Mouse (Mus musculus): ENCODE data around the gene Cldn3. TPM values are rescaled to one million over a fixed set of nuclear protein-coding genes. Genes with fewer than 3 reads are reported as not detected.

Cldn3 gene
- polyA plus RNA-seq, 1 experiment from 2014 or later: 16.2 TPM

GRCm38 (mm10) chr5:134986298-134987268 lies 569 bp downstream of the Cldn3 start:
- Histone ChIP-seq H3K9me3 (ENCODE audit: control insufficient read depth, low read length) (no peaks in the 10 kb centered on the region), H3K9ac (ENCODE audit: low read length) (peak overlapping the region; percentile 35; the same call in 1 of the 2 replicates), H3K4me2 (replicated peaks; ENCODE audit: low read depth) (peak overlapping the region; percentile 49), H3K27me3 (ENCODE audit: control insufficient read depth, insufficient read depth, low read length) (peaks cover 21% of the 10 kb centered on the region), H3K36me3 (ENCODE audit: control insufficient read depth, insufficient read depth, low read length) (no peaks in the 10 kb centered on the region), H3K4me3 (ENCODE audit: low read depth, low read length) (peak overlapping the region; percentile 28), H3K27ac (replicated peaks) (0 out of 2 replicates have a peak overlapping the region, but pooled peaks have one; percentile 24), H3K4me1 (replicated peaks; ENCODE audit: control insufficient read depth, insufficient read depth) (no peaks in the 10 kb centered on the region)
- 3% methylated on average over 79 of the region's 79 CpGs for WGBS
- DNase-seq (ENCODE audit: low spot score) (no peak), ATAC-seq (ENCODE audit: low FRiP score, low TSS enrichment) (peak; percentile 9; the same call in 1 of the 2 replicates)
- TF ChIP-seq EP300 (optimal IDR thresholded peaks at IDR 0.05) (no peak), CTCF (IDR thresholded peaks at IDR 0.05; ENCODE audit: low read depth) (peak; percentile 33; the same call in 1 of the 2 replicates)

GRCm38 (mm10) chr5:134989166-134989565 lies 3.2 kb downstream of the Cldn3 start:
- no peak for DNase-seq (ENCODE audit: low spot score)
- TF ChIP-seq EP300 (optimal IDR thresholded peaks at IDR 0.05): no peak
- TF ChIP-seq CTCF (IDR thresholded peaks at IDR 0.05; ENCODE audit: low read depth): no peak
- no peak overlapping the region for H3K4me2 ChIP-seq (replicated peaks; ENCODE audit: low read depth)
- H3K27ac ChIP-seq (replicated peaks): no peak overlapping the region
- no peaks in the 10 kb centered on the region for H3K4me1 ChIP-seq (replicated peaks; ENCODE audit: control insufficient read depth, insufficient read depth)
- no peaks in the 10 kb centered on the region for H3K9me3 ChIP-seq (ENCODE audit: control insufficient read depth, low read length)
- H3K9ac ChIP-seq (ENCODE audit: low read length): no peak overlapping the region
- no peak overlapping the region for H3K4me3 ChIP-seq (ENCODE audit: low read depth, low read length)
- 58% methylated on average over 11 of the region's 11 CpGs for WGBS
- no peaks in the 10 kb centered on the region for H3K36me3 ChIP-seq (ENCODE audit: control insufficient read depth, insufficient read depth, low read length)
- no peak for ATAC-seq (ENCODE audit: low FRiP score, low TSS enrichment)
- H3K27me3 ChIP-seq (ENCODE audit: control insufficient read depth, insufficient read depth, low read length): peaks cover 21% of the 10 kb centered on the region

DNA sequence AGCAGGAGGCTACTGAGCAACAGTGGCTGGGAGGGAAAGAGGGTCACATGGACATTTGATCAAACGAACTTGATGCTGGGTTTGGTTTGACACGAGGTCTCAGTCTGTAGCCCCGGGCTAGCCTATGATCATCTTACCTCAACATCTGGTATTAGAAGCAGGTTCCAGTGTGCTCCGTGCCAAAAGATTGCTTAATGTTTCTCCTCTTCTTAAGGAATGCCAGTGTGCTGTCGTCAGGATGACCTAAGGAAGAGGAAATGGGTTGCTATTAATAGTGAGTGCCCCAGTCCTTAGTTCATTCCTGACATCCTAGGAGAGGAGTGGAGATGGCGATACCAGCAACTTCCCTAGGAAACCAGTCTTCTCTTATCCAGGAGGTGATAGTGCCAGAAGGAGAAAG lies 3.7 kb downstream of the Cldn3 start:
- Histone ChIP-seq H3K4me1 (replicated peaks; ENCODE audit: control insufficient read depth, insufficient read depth) (no peaks in the 10 kb centered on the region), H3K27me3 (ENCODE audit: control insufficient read depth, insufficient read depth, low read length) (peaks cover 18% of the 10 kb centered on the region), H3K4me2 (replicated peaks; ENCODE audit: low read depth) (no peak overlapping the region), H3K4me3 (ENCODE audit: low read depth, low read length) (no peak overlapping the region), H3K9me3 (ENCODE audit: control insufficient read depth, low read length) (no peaks in the 10 kb centered on the region), H3K27ac (replicated peaks) (no peak overlapping the region), H3K36me3 (ENCODE audit: control insufficient read depth, insufficient read depth, low read length) (no peaks in the 10 kb centered on the region), H3K9ac (ENCODE audit: low read length) (no peak overlapping the region)
- 45% methylated on average over 6 of the region's 6 CpGs for WGBS
- TF ChIP-seq CTCF (IDR thresholded peaks at IDR 0.05; ENCODE audit: low read depth) (no peak), EP300 (optimal IDR thresholded peaks at IDR 0.05) (no peak)
- DNase-seq (ENCODE audit: low spot score): no peak
- ATAC-seq (ENCODE audit: low FRiP score, low TSS enrichment): no peak

- Histone ChIP-seq H3K27me3 (ENCODE audit: control insufficient read depth, insufficient read depth, low read length) (no peaks in the 10 kb centered on the region; the same call in 1 of the 2 replicates), H3K4me2 (replicated peaks; ENCODE audit: low read depth) (no peak overlapping the region), H3K4me1 (replicated peaks; ENCODE audit: control insufficient read depth, insufficient read depth) (no peaks in the 10 kb centered on the region), H3K36me3 (ENCODE audit: control insufficient read depth, insufficient read depth, low read length) (no peaks in the 10 kb centered on the region), H3K4me3 (ENCODE audit: low read depth, low read length) (no peak overlapping the region), H3K27ac (replicated peaks) (no peak overlapping the region), H3K9ac (ENCODE audit: low read length) (no peak overlapping the region), H3K9me3 (ENCODE audit: control insufficient read depth, low read length) (no peaks in the 10 kb centered on the region)
- ATAC-seq (ENCODE audit: low FRiP score, low TSS enrichment) (peak; percentile 33; the same call in 1 of the 2 replicates), DNase-seq (ENCODE audit: low spot score) (no peak)
- no peak for TF ChIP-seq EP300 (optimal IDR thresholded peaks at IDR 0.05)
- no peak for TF ChIP-seq CTCF (IDR thresholded peaks at IDR 0.05; ENCODE audit: low read depth)
- WGBS: 63% methylated on average over 5 of the region's 5 CpGs
Observed at GRCm38 (mm10) chr5:134992566-134992965, 6.6 kb downstream of the Cldn3 start.

DNA sequence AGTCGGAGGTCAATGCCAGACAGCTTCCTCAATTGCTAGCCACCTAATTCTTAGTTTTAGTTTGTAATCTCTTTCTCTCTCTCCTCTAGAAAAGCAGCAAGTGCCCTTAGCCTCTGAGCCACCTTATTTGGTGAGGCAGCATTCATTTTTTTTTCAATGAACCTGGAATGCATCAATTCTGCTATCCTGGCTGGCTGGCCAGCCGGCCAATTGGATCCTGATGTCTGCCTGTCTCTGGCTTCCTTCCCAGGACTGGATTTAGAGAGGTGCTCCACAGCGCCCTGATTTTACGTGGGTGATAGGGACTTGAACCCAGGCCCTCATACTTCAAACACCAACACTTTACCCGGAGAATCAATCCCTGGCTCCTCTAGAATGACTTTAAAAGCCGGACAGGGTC lies 12.3 kb downstream of the Cldn3 start:
- no peak for TF ChIP-seq EP300 (optimal IDR thresholded peaks at IDR 0.05)
- TF ChIP-seq CTCF (IDR thresholded peaks at IDR 0.05; ENCODE audit: low read depth): no peak
- no peaks in the 10 kb centered on the region for H3K4me1 ChIP-seq (replicated peaks; ENCODE audit: control insufficient read depth, insufficient read depth)
- H3K4me3 ChIP-seq (ENCODE audit: low read depth, low read length): no peak overlapping the region
- H3K27ac ChIP-seq (replicated peaks): no peak overlapping the region
- 42% methylated on average over 6 of the region's 6 CpGs for WGBS
- no peaks in the 10 kb centered on the region for H3K27me3 ChIP-seq (ENCODE audit: control insufficient read depth, insufficient read depth, low read length)
- no peak for ATAC-seq (ENCODE audit: low FRiP score, low TSS enrichment)
- H3K9me3 ChIP-seq (ENCODE audit: control insufficient read depth, low read length): no peaks in the 10 kb centered on the region
- no peaks in the 10 kb centered on the region for H3K36me3 ChIP-seq (ENCODE audit: control insufficient read depth, insufficient read depth, low read length)
- H3K4me2 ChIP-seq (replicated peaks; ENCODE audit: low read depth): no peak overlapping the region
- H3K9ac ChIP-seq (ENCODE audit: low read length): no peak overlapping the region
- no peak for DNase-seq (ENCODE audit: low spot score)

- DNase-seq (ENCODE audit: low spot score): no peak
- H3K4me1 ChIP-seq (replicated peaks; ENCODE audit: control insufficient read depth, insufficient read depth): no peaks in the 10 kb centered on the region
- H3K9me3 ChIP-seq (ENCODE audit: control insufficient read depth, low read length): no peaks in the 10 kb centered on the region
- 96% methylated on average over 4 of the region's 4 CpGs for WGBS
- no peak overlapping the region for H3K4me3 ChIP-seq (ENCODE audit: low read depth, low read length)
- no peak overlapping the region for H3K27ac ChIP-seq (replicated peaks)
- TF ChIP-seq CTCF (IDR thresholded peaks at IDR 0.05; ENCODE audit: low read depth) (no peak), EP300 (optimal IDR thresholded peaks at IDR 0.05) (no peak)
- no peaks in the 10 kb centered on the region for H3K36me3 ChIP-seq (ENCODE audit: control insufficient read depth, insufficient read depth, low read length)
- ATAC-seq (ENCODE audit: low FRiP score, low TSS enrichment): no peak
- no peak overlapping the region for H3K4me2 ChIP-seq (replicated peaks; ENCODE audit: low read depth)
- no peaks in the 10 kb centered on the region for H3K27me3 ChIP-seq (ENCODE audit: control insufficient read depth, insufficient read depth, low read length)
- H3K9ac ChIP-seq (ENCODE audit: low read length): no peak overlapping the region
Observed at GRCm38 (mm10) chr5:134999797-135000196, 13.8 kb downstream of the Cldn3 start.
